Mouse (Mus musculus): ENCODE results near the gene Naglu. TPM values are rescaled to one million over a fixed set of nuclear protein-coding genes. Genes with fewer than 3 reads are reported as not detected.

Gene Naglu
- polyA plus RNA-seq, 2 experiments, result 10.3 to 12.8 TPM

- 85% methylated on average over 4 of the region's 4 CpGs for WGBS
- Histone ChIP-seq H3K9me3 (ENCODE audit: control insufficient read depth, low read length) (no peaks in the 10 kb centered on the region), H3K4me1 (ENCODE audit: control insufficient read depth, insufficient read depth, low read length) (no peaks in the 10 kb centered on the region), H3K36me3 (ENCODE audit: control insufficient read depth, insufficient read depth, low read length) (peaks cover 57% of the 10 kb centered on the region), H3K4me3 (replicated peaks; ENCODE audit: low read length) (no peak overlapping the region), H3K27me3 (ENCODE audit: control insufficient read depth, insufficient read depth, low read length) (no peaks in the 10 kb centered on the region), H3K9ac (ENCODE audit: low read depth, low read length, severe bottlenecking) (no peak overlapping the region), H3K4me2 (replicated peaks; ENCODE audit: low read depth, low read length, severe bottlenecking) (no peak overlapping the region), H3K27ac (replicated peaks; ENCODE audit: low read depth, low read length) (no peak overlapping the region)
- no peak for TF ChIP-seq POLR2A (IDR thresholded peaks at IDR 0.05; ENCODE audit: borderline replicate concordance, extremely low read depth, insufficient read depth, insufficient read length)
- ATAC-seq (ENCODE audit: low FRiP score, low read depth), result no peak
- DNase-seq (ENCODE audit: low spot score), result no peak
Measured at GRCm38 (mm10) chr11:101035328-101035695, 34.5 kb upstream of the Naglu start.

DNA sequence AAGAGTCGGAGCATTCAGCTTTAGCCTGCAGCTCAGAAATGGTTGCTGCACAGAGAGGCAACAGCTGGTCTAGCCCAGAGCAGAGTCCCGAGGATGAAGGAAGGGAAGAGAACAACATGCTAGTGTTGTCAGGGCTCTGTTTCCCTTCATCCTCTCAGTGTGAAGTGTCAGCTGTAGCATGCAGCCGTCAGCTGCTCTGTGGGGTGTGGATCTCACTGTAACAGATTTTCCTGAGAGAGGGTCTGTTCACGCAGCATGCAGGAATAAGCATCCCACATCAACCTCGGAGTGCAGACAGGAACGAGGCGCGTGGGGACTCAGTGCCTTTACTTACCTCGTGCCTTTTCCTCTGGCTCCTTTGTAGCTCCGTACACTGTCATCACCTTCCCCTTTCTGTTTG is 32.0 kb upstream of the Naglu start:
- H3K4me3 ChIP-seq (replicated peaks; ENCODE audit: low read length), result no peak overlapping the region
- H3K9ac ChIP-seq (ENCODE audit: low read depth, low read length, severe bottlenecking), result no peak overlapping the region
- no peaks in the 10 kb centered on the region for H3K9me3 ChIP-seq (ENCODE audit: control insufficient read depth, low read length)
- H3K27ac ChIP-seq (replicated peaks; ENCODE audit: low read depth, low read length), result no peak overlapping the region
- peaks cover 64% of the 10 kb centered on the region for H3K36me3 ChIP-seq (ENCODE audit: control insufficient read depth, insufficient read depth, low read length)
- H3K4me2 ChIP-seq (replicated peaks; ENCODE audit: low read depth, low read length, severe bottlenecking), result no peak overlapping the region
- ATAC-seq (ENCODE audit: low FRiP score, low read depth) (no peak), DNase-seq (ENCODE audit: low spot score) (no peak)
- WGBS, result 87% methylated on average over 10 of the region's 10 CpGs
- H3K27me3 ChIP-seq (ENCODE audit: control insufficient read depth, insufficient read depth, low read length), result no peaks in the 10 kb centered on the region
- TF ChIP-seq POLR2A (IDR thresholded peaks at IDR 0.05; ENCODE audit: borderline replicate concordance, extremely low read depth, insufficient read depth, insufficient read length), result no peak
- no peaks in the 10 kb centered on the region for H3K4me1 ChIP-seq (ENCODE audit: control insufficient read depth, insufficient read depth, low read length)

- no peak for TF ChIP-seq POLR2A (IDR thresholded peaks at IDR 0.05; ENCODE audit: borderline replicate concordance, extremely low read depth, insufficient read depth, insufficient read length)
- H3K36me3 ChIP-seq (ENCODE audit: control insufficient read depth, insufficient read depth, low read length), result peaks cover 92% of the 10 kb centered on the region
- no peak for DNase-seq (ENCODE audit: low spot score)
Measured at GRCm38 (mm10) chr11:101045826-101046225, 24.0 kb upstream of the Naglu start.

GRCm38 (mm10) chr11:101046440-101046839 is 23.4 kb upstream of the Naglu start:
- H3K9ac ChIP-seq (ENCODE audit: low read depth, low read length, severe bottlenecking), result no peak overlapping the region
- H3K27me3 ChIP-seq (ENCODE audit: control insufficient read depth, insufficient read depth, low read length), result no peaks in the 10 kb centered on the region
- no peak for DNase-seq (ENCODE audit: low spot score)
- ATAC-seq (ENCODE audit: low FRiP score, low read depth), result no peak
- WGBS, result 81% methylated on average over 9 of the region's 9 CpGs
- peaks cover 90% of the 10 kb centered on the region for H3K36me3 ChIP-seq (ENCODE audit: control insufficient read depth, insufficient read depth, low read length)
- no peaks in the 10 kb centered on the region for H3K9me3 ChIP-seq (ENCODE audit: control insufficient read depth, low read length)
- H3K4me1 ChIP-seq (ENCODE audit: control insufficient read depth, insufficient read depth, low read length), result no peaks in the 10 kb centered on the region
- H3K4me2 ChIP-seq (replicated peaks; ENCODE audit: low read depth, low read length, severe bottlenecking), result no peak overlapping the region
- H3K27ac ChIP-seq (replicated peaks; ENCODE audit: low read depth, low read length), result no peak overlapping the region
- H3K4me3 ChIP-seq (replicated peaks; ENCODE audit: low read length), result no peak overlapping the region
- no peak for TF ChIP-seq POLR2A (IDR thresholded peaks at IDR 0.05; ENCODE audit: borderline replicate concordance, extremely low read depth, insufficient read depth, insufficient read length)

More at GRCm38 (mm10) chr11:101045826-101046225, 24.0 kb upstream of the Naglu start:
- Histone ChIP-seq H3K27ac (replicated peaks; ENCODE audit: low read depth, low read length) (no peak overlapping the region), H3K27me3 (ENCODE audit: control insufficient read depth, insufficient read depth, low read length) (no peaks in the 10 kb centered on the region), H3K9ac (ENCODE audit: low read depth, low read length, severe bottlenecking) (no peak overlapping the region), H3K4me3 (replicated peaks; ENCODE audit: low read length) (no peak overlapping the region), H3K4me2 (replicated peaks; ENCODE audit: low read depth, low read length, severe bottlenecking) (no peak overlapping the region), H3K4me1 (ENCODE audit: control insufficient read depth, insufficient read depth, low read length) (no peaks in the 10 kb centered on the region), H3K9me3 (ENCODE audit: control insufficient read depth, low read length) (no peaks in the 10 kb centered on the region)
- no peak for ATAC-seq (ENCODE audit: low FRiP score, low read depth)
- 93% methylated on average over 4 of the region's 4 CpGs for WGBS

GRCm38 (mm10) chr11:101047502-101047901 is 22.3 kb upstream of the Naglu start:
- H3K9ac ChIP-seq (ENCODE audit: low read depth, low read length, severe bottlenecking), result no peak overlapping the region
- H3K4me1 ChIP-seq (ENCODE audit: control insufficient read depth, insufficient read depth, low read length), result no peaks in the 10 kb centered on the region
- ATAC-seq (ENCODE audit: low FRiP score, low read depth) (no peak), DNase-seq (ENCODE audit: low spot score) (no peak)
- no peaks in the 10 kb centered on the region for H3K27me3 ChIP-seq (ENCODE audit: control insufficient read depth, insufficient read depth, low read length)
- 86% methylated on average over 3 of the region's 3 CpGs for WGBS
- no peak overlapping the region for H3K4me2 ChIP-seq (replicated peaks; ENCODE audit: low read depth, low read length, severe bottlenecking)
- no peak overlapping the region for H3K4me3 ChIP-seq (replicated peaks; ENCODE audit: low read length)
- no peak overlapping the region for H3K27ac ChIP-seq (replicated peaks; ENCODE audit: low read depth, low read length)
- H3K9me3 ChIP-seq (ENCODE audit: control insufficient read depth, low read length), result no peaks in the 10 kb centered on the region
- H3K36me3 ChIP-seq (ENCODE audit: control insufficient read depth, insufficient read depth, low read length), result peaks cover 89% of the 10 kb centered on the region
- TF ChIP-seq POLR2A (IDR thresholded peaks at IDR 0.05; ENCODE audit: borderline replicate concordance, extremely low read depth, insufficient read depth, insufficient read length), result no peak

DNA sequence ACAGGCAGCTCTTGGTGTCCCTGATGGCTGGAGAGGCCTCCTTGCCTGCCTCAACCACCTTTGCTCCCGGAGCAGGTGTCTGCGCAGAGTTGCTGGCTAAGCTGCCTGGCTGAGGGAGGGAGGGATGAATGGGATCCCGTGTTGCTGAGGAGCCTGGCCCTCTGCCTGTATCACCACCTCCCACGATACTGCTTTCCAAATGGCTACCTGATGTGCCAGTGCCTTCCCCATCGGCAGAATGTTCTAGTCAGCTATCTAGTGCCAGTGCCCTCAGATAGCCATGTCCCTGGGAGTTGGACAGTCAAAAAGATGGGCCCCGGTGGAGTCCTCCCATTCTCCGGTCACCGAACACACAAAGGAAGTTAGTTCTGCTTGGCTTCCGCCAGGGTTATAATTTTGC is 19.5 kb upstream of the Naglu start:
- no peaks in the 10 kb centered on the region for H3K4me1 ChIP-seq (ENCODE audit: control insufficient read depth, insufficient read depth, low read length)
- 93% methylated on average over 9 of the region's 9 CpGs for WGBS
- peaks cover 63% of the 10 kb centered on the region for H3K36me3 ChIP-seq (ENCODE audit: control insufficient read depth, insufficient read depth, low read length)
- H3K4me3 ChIP-seq (replicated peaks; ENCODE audit: low read length), result no peak overlapping the region
- H3K9ac ChIP-seq (ENCODE audit: low read depth, low read length, severe bottlenecking), result no peak overlapping the region
- DNase-seq (ENCODE audit: low spot score) (no peak), ATAC-seq (ENCODE audit: low FRiP score, low read depth) (no peak)
- no peaks in the 10 kb centered on the region for H3K27me3 ChIP-seq (ENCODE audit: control insufficient read depth, insufficient read depth, low read length)
- H3K27ac ChIP-seq (replicated peaks; ENCODE audit: low read depth, low read length), result no peak overlapping the region
- no peak for TF ChIP-seq POLR2A (IDR thresholded peaks at IDR 0.05; ENCODE audit: borderline replicate concordance, extremely low read depth, insufficient read depth, insufficient read length)
- H3K9me3 ChIP-seq (ENCODE audit: control insufficient read depth, low read length), result no peaks in the 10 kb centered on the region
- H3K4me2 ChIP-seq (replicated peaks; ENCODE audit: low read depth, low read length, severe bottlenecking), result no peak overlapping the region

Measured in limb, embryonic 14.5 days (tissue).